In genomic region chr1:59483521-59484245, GRCm38 (mm10) we compare ENCODE assay signal across 7 mouse cellular contexts. TPM values are rescaled to one million over a fixed set of nuclear protein-coding genes. Genes with fewer than 3 reads are reported as not detected.
DNase-seq lines count a peak whose midpoint lies in the region; ATAC-seq and TF ChIP-seq lines count a peak whose summit lies in the region.

No protein-coding gene starts in this region.

- no peaks in the 10 kb centered on the region for H3K79me2 ChIP-seq in heart, adult 2 months (replicated peaks; ENCODE audit: control insufficient read depth, insufficient read depth, low read length)
- H3K79me2 ChIP-seq in myocyte (ENCODE audit: control insufficient read depth, insufficient read depth): peaks cover 46% of the 10 kb centered on the region

- peak overlapping the region; percentile 74 for H3K9ac ChIP-seq in heart, adult 2 months (ENCODE audit: low read depth, low read length)
- peak overlapping the region; percentile 79 for H3K9ac ChIP-seq in liver, embryonic 11.5 days (ENCODE audit: low read depth, low read length)
- H3K9ac ChIP-seq in stomach, embryonic 15.5 days: peak overlapping the region; percentile 80

- H3K27ac ChIP-seq in heart, adult 2 months: no peak overlapping the region; the same call in 1 of the 2 replicates
- H3K27ac ChIP-seq in liver, embryonic 11.5 days (ENCODE audit: low read depth, low read length): peak overlapping the region; percentile 91
- peak overlapping the region; percentile 97 for H3K27ac ChIP-seq in stomach, embryonic 15.5 days

- H3K36me3 ChIP-seq in heart, adult 2 months (ENCODE audit: control insufficient read depth, insufficient read depth, low read length): no peaks in the 10 kb centered on the region
- H3K36me3 ChIP-seq in liver, embryonic 11.5 days (ENCODE audit: control insufficient read depth, insufficient read depth, low read length): peaks cover 2% of the 10 kb centered on the region; the same call in 1 of the 2 replicates
- no peaks in the 10 kb centered on the region for H3K36me3 ChIP-seq in myocyte (ENCODE audit: control insufficient read depth, insufficient read depth)
- no peaks in the 10 kb centered on the region for H3K36me3 ChIP-seq in stomach, embryonic 15.5 days

- intact Hi-C loops in heart, adult 2 months (cut with DNase I): loop anchor here (2.0 to 5.0 kb wide), 3 partner anchors 101 to 246 kb away; partner anchors contain the start of gene Als2

- H3K9me3 ChIP-seq in liver, embryonic 11.5 days (ENCODE audit: control insufficient read depth, low read length): no peaks in the 10 kb centered on the region
- no peaks in the 10 kb centered on the region for H3K9me3 ChIP-seq in stomach, embryonic 15.5 days

- ATAC-seq in liver, embryonic 11.5 days (replicated peaks; ENCODE audit: low FRiP score): no peak
- no peak for ATAC-seq in stomach, embryonic 15.5 days (ENCODE audit: insufficient read depth, low FRiP score, low read depth)

- H3K27me3 ChIP-seq in heart, adult 2 months (ENCODE audit: control insufficient read depth, insufficient read depth, low read length): no peaks in the 10 kb centered on the region
- peaks cover 12% of the 10 kb centered on the region for H3K27me3 ChIP-seq in liver, embryonic 11.5 days (replicated peaks; ENCODE audit: control insufficient read depth, insufficient read depth, low read length)
- H3K27me3 ChIP-seq in myocyte (ENCODE audit: control insufficient read depth, insufficient read depth, insufficient read length): no peaks in the 10 kb centered on the region
- no peaks in the 10 kb centered on the region for H3K27me3 ChIP-seq in stomach, embryonic 15.5 days (replicated peaks)

- peak overlapping the region; percentile 90 for H3ac ChIP-seq in myocyte (ENCODE audit: control insufficient read depth, insufficient read length)

- TF ChIP-seq EP300 in heart, adult 2 months (IDR thresholded peaks at IDR 0.05; ENCODE audit: insufficient read depth, low read depth, low read length): 0 out of 2 replicates have a peak, but pooled peaks have one; percentile 11

- TF ChIP-seq CTCF in heart, adult 2 months (IDR thresholded peaks at IDR 0.05): peak; percentile 75

- H3K4me3 ChIP-seq in heart, adult 2 months: peak overlapping the region; percentile 84
- H3K4me3 ChIP-seq in liver, embryonic 11.5 days (ENCODE audit: low read depth, low read length): peak overlapping the region; percentile 83
- peak overlapping the region; percentile 79 for H3K4me3 ChIP-seq in myocyte
- peak overlapping the region; percentile 77 for H3K4me3 ChIP-seq in stomach, embryonic 15.5 days (replicated peaks)

- no peak for TF ChIP-seq POLR2A in heart, adult 2 months (IDR thresholded peaks at IDR 0.05; ENCODE audit: insufficient read depth, low read depth, low read length)
- peak; percentile 45 for TF ChIP-seq POLR2A in myocyte (IDR thresholded peaks at IDR 0.05; ENCODE audit: insufficient read length, low read depth)

- peaks cover 3% of the 10 kb centered on the region for H3K4me1 ChIP-seq in heart, adult 2 months (ENCODE audit: control insufficient read depth, insufficient read depth, low read length)
- peaks cover 44% of the 10 kb centered on the region for H3K4me1 ChIP-seq in liver, embryonic 11.5 days (replicated peaks; ENCODE audit: control insufficient read depth, insufficient read depth, low read length)
- peaks cover 45% of the 10 kb centered on the region for H3K4me1 ChIP-seq in stomach, embryonic 15.5 days

- peak overlapping the region; percentile 98 for H3K4me2 ChIP-seq in liver, embryonic 11.5 days
- H3K4me2 ChIP-seq in myocyte (ENCODE audit: low read depth): peak overlapping the region; percentile 97
- peak overlapping the region; percentile 98 for H3K4me2 ChIP-seq in stomach, embryonic 15.5 days

- peak; percentile 81 for DNase-seq in adrenal gland, postnatal 10 days
- peak; percentile 90 for DNase-seq in embryo, embryonic 11 days
- DNase-seq in heart, adult 2 months: peak; percentile 69 to 72
- DNase-seq in kidney, adult 9 months: peak; percentile 69
- DNase-seq in liver, embryonic 11.5 days (ENCODE audit: low spot score): peak; percentile 62

- 14% methylated on average over 46 of the region's 46 CpGs for WGBS in heart, adult 2 months
- 10% methylated on average over 46 of the region's 46 CpGs for WGBS in liver, embryonic 11.5 days
- 1% methylated on average over 46 of the region's 46 CpGs for WGBS in stomach, embryonic 15.5 days

TF ChIP-seq in myocyte, 11 proteins besides CTCF, POLR2A, EP300 and RAD21:
- TF ChIP-seq USF1 (IDR thresholded peaks at IDR 0.05; ENCODE audit: low read depth) (no peak), MYOD1 (IDR thresholded peaks at IDR 0.05; ENCODE audit: control insufficient read depth in 1 of 3, insufficient read length in 2 of 3, low read depth in 2 of 3) (peak in 1 of 3 experiments; percentile 62), MYOG (IDR thresholded peaks at IDR 0.05; ENCODE audit: control insufficient read depth in 1 of 3, insufficient read depth in 1 of 3, insufficient read length in 2 of 3, low read depth in 2 of 3) (peak in 1 of 3 experiments; percentile 51)

RNA-seq across cellular contexts. Expression of gene Fzd7, which starts 1.5 kb away (rescaled TPM):
- 10 to 100 TPM; 12.6 to 18.3 TPM for total RNA-seq in adrenal gland, postnatal 10 days (2021)
- total RNA-seq in heart, adult 2 months (2021): 1 to 10 TPM; 5.3 to 7.0 TPM
- 5.8 TPM in 2 replicates for polyA plus RNA-seq in heart, adult 2 months (2012; rRNA removed)
- polyA plus RNA-seq in liver, embryonic 11.5 days (2014; fragmentation: Nextera tagmentation; extraction: Ambion mirVana): 7.5 and 7.7 TPM in 2 replicates
- polyA plus RNA-seq in myocyte (2012; fragmentation: generic; extraction: Trizol): 16.4 TPM
- 7.7 and 9.6 TPM in 2 replicates for polyA plus RNA-seq in stomach, embryonic 15.5 days (2015; fragmentation: Nextera tagmentation; extraction: Ambion mirVana)

RNA-seq across cellular contexts. Expression of gene Gm973, which starts 32.4 kb away (rescaled TPM):
- 1 to 10 TPM; 5.7 to 9.7 TPM for total RNA-seq in adrenal gland, postnatal 10 days (2021)
- under 1 TPM in 1 of 2 experiments, not detected in 1; 0.30 TPM for total RNA-seq in heart, adult 2 months (2021)
- polyA plus RNA-seq in heart, adult 2 months (2012; rRNA removed): 0.29 and 0.45 TPM in 2 replicates
- 0.14 and 0.22 TPM in 2 replicates for polyA plus RNA-seq in liver, embryonic 11.5 days (2014; fragmentation: Nextera tagmentation; extraction: Ambion mirVana)
- polyA plus RNA-seq in myocyte (2012; fragmentation: generic; extraction: Trizol): not detected
- 0.39 and 0.55 TPM in 2 replicates for polyA plus RNA-seq in stomach, embryonic 15.5 days (2015; fragmentation: Nextera tagmentation; extraction: Ambion mirVana)
